ENCODE assay signal across 26 mouse cellular contexts in the genomic region with DNA sequence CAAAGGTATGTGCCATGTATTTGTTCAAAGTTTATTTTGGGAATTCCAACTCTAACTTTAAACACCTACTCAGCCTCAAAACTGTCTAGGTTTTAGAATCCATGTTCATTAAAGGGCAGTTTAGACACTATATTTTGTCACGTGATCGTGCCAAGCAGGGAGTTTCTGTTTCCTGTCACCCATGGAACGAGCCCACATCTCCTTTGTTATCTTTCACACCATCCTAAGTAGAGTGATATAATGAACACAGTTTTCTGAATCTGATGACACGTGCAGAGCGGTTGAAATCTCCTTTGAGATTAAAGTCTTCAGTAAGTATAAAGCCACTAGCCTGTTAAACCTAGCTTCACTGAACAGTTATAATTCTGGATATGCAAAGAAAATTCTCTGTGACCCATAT.
"Had no signal": no experiment of that assay in that cellular context is flagged by ENCODE, and none has a peak within 500 bp of the region (broad histone marks: within the 10 kb centered on the region; RNA-seq: fewer than 3 reads in every experiment).

No protein-coding gene starts in this region.

- ATAC-seq: hindbrain, embryonic 16.5 days; intestine, embryonic 15.5 days; intestine, postnatal 0 days had no signal

- H3K9me3 ChIP-seq: heart, embryonic 13.5 days; heart, embryonic 15.5 days; hindbrain, embryonic 10.5 days; hindbrain, embryonic 12.5 days; intestine, embryonic 15.5 days; limb, embryonic 10.5 days; limb, embryonic 12.5 days; liver, embryonic 13.5 days; liver, embryonic 15.5 days had no signal

- H3K27me3 ChIP-seq: heart, embryonic 13.5 days; heart, embryonic 15.5 days; hindbrain, embryonic 12.5 days; intestine, embryonic 15.5 days; limb, embryonic 12.5 days; liver, embryonic 13.5 days; liver, embryonic 15.5 days had no signal

- H3K9ac ChIP-seq: heart, embryonic 13.5 days; heart, embryonic 15.5 days; hindbrain, embryonic 12.5 days; hindbrain, embryonic 14.5 days; intestine, embryonic 15.5 days; limb, embryonic 12.5 days; liver, embryonic 13.5 days; liver, embryonic 15.5 days had no signal

- H3K27ac ChIP-seq: heart, adult 2 months; heart, embryonic 13.5 days; heart, embryonic 15.5 days; hindbrain, embryonic 10.5 days; hindbrain, embryonic 12.5 days; hindbrain, embryonic 14.5 days; intestine, embryonic 15.5 days; layer of hippocampus, adult 2 months; left cerebral cortex, adult 2 months; limb, embryonic 10.5 days; limb, embryonic 12.5 days; liver, embryonic 13.5 days; liver, embryonic 15.5 days had no signal

- H3K4me1 ChIP-seq: heart, embryonic 13.5 days; heart, embryonic 15.5 days; hindbrain, embryonic 10.5 days; hindbrain, embryonic 12.5 days; intestine, embryonic 15.5 days; limb, embryonic 10.5 days; limb, embryonic 12.5 days; liver, embryonic 13.5 days; liver, embryonic 15.5 days had no signal

- DNase-seq: gastrocnemius, postnatal 10 days; gastrocnemius, postnatal 25 days; heart, adult 2 months; heart, postnatal 4 days; kidney, adult 18-20 months; kidney, adult 8-10 months; kidney, postnatal 10 days; kidney, postnatal 25 days; kidney, postnatal 4 days; liver; liver, embryonic 13.5 days had no signal

- H3K4me3 ChIP-seq: heart, adult 2 months; heart, embryonic 13.5 days; heart, embryonic 15.5 days; hindbrain, embryonic 10.5 days; hindbrain, embryonic 12.5 days; intestine, embryonic 15.5 days; layer of hippocampus, adult 2 months; left cerebral cortex, adult 2 months; limb, embryonic 10.5 days; limb, embryonic 12.5 days; liver, embryonic 13.5 days; liver, embryonic 15.5 days had no signal

- H3K4me2 ChIP-seq: heart, embryonic 11.5 days; heart, embryonic 13.5 days; heart, embryonic 15.5 days; hindbrain, embryonic 12.5 days; hindbrain, embryonic 14.5 days; intestine, embryonic 15.5 days; limb, embryonic 12.5 days; liver, embryonic 11.5 days; liver, embryonic 13.5 days; liver, embryonic 15.5 days had no signal

- H3K36me3 ChIP-seq: heart, embryonic 13.5 days; heart, embryonic 15.5 days; hindbrain, embryonic 10.5 days; hindbrain, embryonic 12.5 days; intestine, embryonic 15.5 days; limb, embryonic 10.5 days; limb, embryonic 12.5 days; liver, embryonic 13.5 days; liver, embryonic 15.5 days had no signal
